Mouse (Mus musculus) heart, postnatal 25 days (tissue): ENCODE data around the gene Gm16223. TPM values are rescaled to one million over a fixed set of nuclear protein-coding genes. Genes with fewer than 3 reads are reported as not detected.

Source experiments
- DNase-seq: peaks from one replicate; pipeline ENCODE4 v3.0.0; 2022; ENCODE audit warnings: low spot score
- intact Hi-C: fragments of 180-260 bp; cut with DNase I; formaldehyde crosslinking; loops from one replicate; pipeline ENCODE4 v1.15.1; 2025
- total RNA-seq, 2 experiments: library from RNA; stranded (reverse); gene quantifications; 2 replicates each; pipeline ENCODE4 v1.2.3; 2021

The Gm16223 gene
- total RNA-seq, 2 experiments from 2014 or later = 0.10 TPM; not detected in 1

- intact Hi-C loops = no loop called here
- no peak for DNase-seq
Observed at GRCm38 (mm10) chr5:42211554-42212338, 144.0 kb downstream of the Gm16223 start.

DNA sequence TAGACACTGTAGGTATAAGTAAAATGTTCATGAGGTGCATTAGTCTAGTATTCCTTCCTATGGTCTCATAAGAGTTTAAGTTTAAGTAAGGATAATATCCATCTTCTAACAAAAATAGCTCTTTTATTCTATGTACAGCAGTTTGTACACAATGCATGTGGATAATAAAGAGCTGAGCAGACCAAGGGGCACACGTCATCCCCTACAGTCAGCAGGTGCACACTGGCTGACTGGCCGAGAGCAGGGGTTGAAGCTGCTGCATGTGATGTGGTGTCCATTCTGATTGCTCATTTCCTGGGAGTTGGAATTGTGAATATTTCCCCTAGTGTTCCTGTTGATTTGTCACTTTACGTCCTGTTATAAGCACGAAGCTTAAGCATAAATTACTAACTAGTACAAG lies 144.6 kb downstream of the Gm16223 start:
- intact Hi-C loops = no loop called here
- DNase-seq = no peak

GRCm38 (mm10) chr5:42224840-42225239 lies 157.1 kb downstream of the Gm16223 start:
- intact Hi-C loops = no loop called here
- no peak for DNase-seq

GRCm38 (mm10) chr5:42228631-42229030 lies 160.9 kb downstream of the Gm16223 start:
- intact Hi-C loops = no loop called here
- no peak for DNase-seq

- intact Hi-C loops = no loop called here
- no peak for DNase-seq
Observed at GRCm38 (mm10) chr5:42239291-42239690, 171.5 kb downstream of the Gm16223 start.

DNA sequence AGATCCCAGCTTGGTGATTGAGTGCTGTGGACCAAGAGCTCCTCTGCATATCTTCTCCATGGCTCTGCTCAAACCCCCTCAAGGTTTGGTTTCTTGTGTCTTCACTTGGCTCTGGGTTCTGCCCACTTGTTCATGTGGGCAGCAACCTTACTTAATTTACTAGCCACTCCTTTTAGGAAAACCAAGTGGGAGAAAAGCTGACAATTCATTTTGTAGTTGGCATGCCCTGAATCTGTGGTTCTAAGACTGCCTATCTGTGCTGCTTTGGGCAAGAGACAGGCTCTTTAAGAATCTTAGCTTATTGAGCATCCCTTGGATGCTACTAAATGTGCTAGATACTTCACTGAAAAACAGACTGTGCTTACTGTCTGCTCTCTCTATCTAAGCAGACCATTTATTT lies 172.0 kb downstream of the Gm16223 start:
- intact Hi-C loops = no loop called here
- DNase-seq = no peak

DNA sequence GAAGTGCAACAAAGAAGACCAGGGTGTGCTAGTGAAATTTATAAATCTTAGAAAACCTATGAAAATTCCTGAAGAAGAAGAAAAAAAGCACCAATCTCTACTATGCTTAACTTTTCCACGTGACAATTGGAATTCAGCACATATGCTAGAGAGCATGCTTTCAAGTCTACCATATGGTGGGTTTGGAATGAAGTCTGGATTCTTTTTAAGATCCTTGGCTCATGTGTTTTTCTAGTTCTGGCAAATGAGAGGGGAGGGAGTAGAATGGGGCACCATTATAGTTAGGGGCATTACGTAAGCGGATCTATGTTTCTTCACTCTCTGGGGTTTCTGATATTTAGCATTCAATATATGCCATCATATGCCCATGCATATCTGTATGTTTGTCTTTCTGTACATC lies 182.6 kb downstream of the Gm16223 start:
- DNase-seq = no peak
- intact Hi-C loops = no loop called here

Other genes with a start within 250 kb of the Gm16223 start
- gene Bod1l, start 223.6 kb upstream of the Gm16223 start, total RNA-seq = 10 to 100 TPM; 17.4 to 18.1 TPM